Mouse (Mus musculus) intestine, embryonic 14.5 days (tissue): ENCODE measurements at regions not wholly inside any gene's neighbourhood (a gene's known extent, or its start where the extent isn't known, plus 50 kb on each side); places are given as distances from the start of the nearest gene placed in this dataset.

Source experiments
- ATAC-seq: fragments of 200-750 bp; cut with Nextera tagmentation; replicated peaks from 2 replicates; pipeline ENCODE4 v1.8.0; 2017; ENCODE audit warnings: low read depth, moderate number of reproducible peaks, moderate TSS enrichment, moderate library complexity; ENCODE audit not compliant: low FRiP score, low TSS enrichment
- DNase-seq: peaks from one replicate; pipeline ENCODE4 v3.0.0-alpha.2; 2018; ENCODE audit warnings: low spot score
- H3K27ac ChIP-seq: fragments of 300-500 bp; sonication (generic); 2 replicates; pipeline ENCODE4 v1.5.1; 2014; ENCODE audit warnings: low read depth, mild to moderate bottlenecking, control low read depth
- H3K27me3 ChIP-seq: fragments of 300-500 bp; sonication (generic); replicated peaks from 2 replicates; pipeline ENCODE4 v1.6.1; 2014; ENCODE audit warnings: low read length, control low read depth; ENCODE audit not compliant: control insufficient read depth, insufficient read depth
- H3K36me3 ChIP-seq: fragments of 300-500 bp; sonication (generic); 2 replicates; pipeline ENCODE4 v1.6.1; 2014; ENCODE audit warnings: low read length, control low read depth; ENCODE audit not compliant: control insufficient read depth, insufficient read depth
- H3K4me1 ChIP-seq: fragments of 300-500 bp; sonication (generic); replicated peaks from 2 replicates; pipeline ENCODE4 v1.6.1; 2014; ENCODE audit warnings: low read length, control low read depth, mixed read lengths; ENCODE audit not compliant: control insufficient read depth, insufficient read depth
- H3K4me2 ChIP-seq: fragments of 300-500 bp; sonication (generic); 2 replicates; pipeline ENCODE4 v1.6.1; 2014; ENCODE audit warnings: low read length
- H3K4me3 ChIP-seq: fragments of 300-500 bp; sonication (generic); 2 replicates; pipeline ENCODE4 v1.5.1; 2014; ENCODE audit warnings: low read depth, low read length, control low read depth, mixed read lengths
- H3K9ac ChIP-seq: fragments of 300-500 bp; sonication (generic); 2 replicates; pipeline ENCODE4 v1.6.1; 2014; ENCODE audit warnings: mild to moderate bottlenecking, low read length
- H3K9me3 ChIP-seq: fragments of 300-500 bp; sonication (generic); 2 replicates; pipeline ENCODE4 v1.6.1; 2016; ENCODE audit warnings: low read length, control low read depth; ENCODE audit not compliant: control insufficient read depth
- WGBS: fragments of 180-500 bp; shearing (Covaris S2); extraction: QIAGEN DNeasy Blood & Tissue Kit; methylation state at CpG from one replicate; pipeline ENCODE4 v1.1.7; 2014; 5-methylcytosine and 5-hydroxymethylcytosine counted together

DNA sequence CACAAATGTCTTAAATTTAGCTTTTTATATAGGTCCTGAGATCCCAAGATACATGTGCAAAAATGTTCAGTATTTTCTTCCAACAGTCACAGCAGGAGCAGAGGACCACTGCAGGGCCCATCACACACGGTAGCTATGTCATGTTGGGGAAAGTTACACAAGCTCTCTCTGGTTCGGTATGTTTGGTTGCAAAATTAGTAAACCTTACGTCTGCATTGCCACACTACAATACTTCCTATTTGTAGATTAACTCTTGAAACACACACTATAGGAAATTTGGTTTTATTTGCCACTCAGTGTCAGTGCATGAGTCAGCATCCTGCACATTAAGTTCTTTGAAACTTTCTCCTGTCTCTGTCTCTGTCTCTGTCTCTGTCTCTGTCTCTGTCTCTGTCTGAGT, 82.0 kb downstream of the Cth start:
- no peak overlapping the region for H3K4me3 ChIP-seq
- H3K4me1 ChIP-seq = no peaks in the 10 kb centered on the region; the same call in 1 of the 2 replicates
- H3K36me3 ChIP-seq = no peaks in the 10 kb centered on the region
- no peaks in the 10 kb centered on the region for H3K9me3 ChIP-seq
- no peak overlapping the region for H3K9ac ChIP-seq
- ATAC-seq (no peak), DNase-seq (no peak)
- H3K4me2 ChIP-seq = no peak overlapping the region
- H3K27ac ChIP-seq = no peak overlapping the region
- 83% methylated on average over 3 of the region's 3 CpGs for WGBS
- no peaks in the 10 kb centered on the region for H3K27me3 ChIP-seq

DNA sequence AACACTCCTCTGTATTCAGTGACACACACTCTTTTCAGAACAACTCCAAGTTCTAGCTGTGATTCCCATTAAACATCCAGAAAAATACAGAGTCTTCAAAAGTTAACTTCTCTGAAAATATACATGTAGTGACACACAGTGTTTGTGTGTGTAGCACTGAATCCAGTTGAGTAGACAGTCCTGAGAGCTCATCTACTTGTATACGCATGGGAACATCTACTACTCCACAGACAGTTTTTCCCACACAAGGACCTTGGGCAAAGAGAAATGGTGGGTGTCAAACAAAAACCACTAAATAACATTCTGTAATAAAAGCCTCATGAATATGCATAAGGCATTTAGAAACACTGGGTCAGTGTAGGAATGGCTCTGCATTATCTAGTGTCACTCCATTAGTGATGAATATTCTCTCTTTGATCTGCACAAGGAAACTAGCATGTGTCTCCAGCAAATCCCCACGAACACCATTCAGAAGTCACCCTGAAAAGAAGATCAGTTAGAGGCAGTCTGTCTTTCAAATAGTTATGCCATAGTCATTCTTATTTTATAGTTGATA, 83.6 kb downstream of the Cth start:
- Histone ChIP-seq H3K9ac (no peak overlapping the region), H3K36me3 (no peaks in the 10 kb centered on the region), H3K4me3 (no peak overlapping the region), H3K27me3 (no peaks in the 10 kb centered on the region), H3K9me3 (no peaks in the 10 kb centered on the region), H3K4me1 (no peaks in the 10 kb centered on the region), H3K4me2 (no peak overlapping the region), H3K27ac (no peak overlapping the region)
- WGBS = 76% methylated on average over 2 of the region's 2 CpGs
- ATAC-seq = no peak
- no peak for DNase-seq

DNA sequence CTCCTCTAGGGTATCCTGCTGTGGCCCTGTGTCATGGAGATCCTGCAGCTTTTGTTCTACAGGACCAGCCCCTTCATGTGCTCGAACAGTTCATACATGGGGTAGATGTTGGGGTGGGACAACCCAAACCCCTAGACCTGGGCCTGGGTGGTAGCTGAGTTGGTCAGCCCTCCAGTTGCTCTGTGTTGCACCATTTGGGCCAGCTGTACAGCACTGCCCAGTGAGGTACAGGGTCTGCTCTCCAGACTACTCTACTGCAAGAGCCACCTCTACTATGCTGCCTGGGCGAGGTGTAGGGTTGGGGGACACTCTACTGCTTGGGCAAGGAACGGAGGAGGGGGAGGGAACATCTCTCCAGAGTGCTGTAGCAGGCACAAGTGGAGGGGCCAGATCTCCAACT, 120.6 kb downstream of the Cth start:
- DNase-seq = no peak
- Histone ChIP-seq H3K9ac (no peak overlapping the region), H3K36me3 (no peaks in the 10 kb centered on the region), H3K4me2 (no peak overlapping the region), H3K27ac (no peak overlapping the region), H3K4me3 (no peak overlapping the region), H3K27me3 (no peaks in the 10 kb centered on the region), H3K4me1 (no peaks in the 10 kb centered on the region), H3K9me3 (no peaks in the 10 kb centered on the region)
- no peak for ATAC-seq
- WGBS = 70% methylated on average over 3 of the region's 3 CpGs

DNA sequence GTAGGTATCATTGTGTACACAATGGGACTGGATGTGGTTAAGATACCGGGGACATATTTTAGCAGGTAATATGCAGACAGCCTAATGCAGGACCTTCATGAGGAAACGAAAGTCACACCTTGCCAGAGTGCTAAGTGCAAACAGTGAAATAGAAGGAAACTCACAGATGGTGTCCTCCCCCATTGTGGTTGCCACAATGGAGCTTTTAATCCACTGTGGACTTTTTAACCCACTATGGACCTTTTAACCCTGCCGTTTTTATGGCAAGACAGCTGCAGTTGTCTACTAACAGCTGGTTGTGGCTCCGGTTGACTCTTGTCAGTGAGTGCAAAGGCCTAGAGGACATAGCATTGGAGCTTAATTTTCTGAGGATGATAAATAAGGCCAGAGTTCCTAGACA, 121.5 kb downstream of the Cth start:
- ATAC-seq = no peak
- H3K4me3 ChIP-seq = no peak overlapping the region
- H3K9ac ChIP-seq = no peak overlapping the region
- H3K27me3 ChIP-seq = no peaks in the 10 kb centered on the region
- H3K4me1 ChIP-seq = no peaks in the 10 kb centered on the region
- no peak overlapping the region for H3K27ac ChIP-seq
- H3K4me2 ChIP-seq = no peak overlapping the region
- WGBS = 69% methylated on average over 4 of the region's 4 CpGs
- DNase-seq = no peak
- H3K36me3 ChIP-seq = no peaks in the 10 kb centered on the region
- no peaks in the 10 kb centered on the region for H3K9me3 ChIP-seq

- no peaks in the 10 kb centered on the region for H3K9me3 ChIP-seq
- no peak overlapping the region for H3K9ac ChIP-seq
- no peak overlapping the region for H3K4me3 ChIP-seq
- no peaks in the 10 kb centered on the region for H3K27me3 ChIP-seq
- no peaks in the 10 kb centered on the region for H3K4me1 ChIP-seq
- H3K36me3 ChIP-seq = no peaks in the 10 kb centered on the region
- ATAC-seq (no peak), DNase-seq (no peak)
- no peak overlapping the region for H3K27ac ChIP-seq
- 45% methylated on average over 4 of the region's 4 CpGs for WGBS
- no peak overlapping the region for H3K4me2 ChIP-seq
Observed at GRCm38 (mm10) chr3:157787559-157788256, 137.2 kb downstream of the Cth start.

GRCm38 (mm10) chr3:157781071-157781470, 143.8 kb downstream of the Cth start:
- ATAC-seq (no peak), DNase-seq (no peak)
- 43% methylated on average over 4 of the region's 4 CpGs for WGBS

GRCm38 (mm10) chr3:157777779-157778178, 147.1 kb downstream of the Cth start:
- no peak overlapping the region for H3K4me3 ChIP-seq
- WGBS = 74% methylated on average over 1 of the region's 1 CpGs
- no peaks in the 10 kb centered on the region for H3K27me3 ChIP-seq
- ATAC-seq = no peak
- DNase-seq = no peak
- no peaks in the 10 kb centered on the region for H3K36me3 ChIP-seq
- no peaks in the 10 kb centered on the region for H3K9me3 ChIP-seq
- no peak overlapping the region for H3K9ac ChIP-seq
- H3K27ac ChIP-seq = no peak overlapping the region
- no peaks in the 10 kb centered on the region for H3K4me1 ChIP-seq
- H3K4me2 ChIP-seq = no peak overlapping the region

More at GRCm38 (mm10) chr3:157781071-157781470, 143.8 kb downstream of the Cth start:
- no peak overlapping the region for H3K27ac ChIP-seq
- no peaks in the 10 kb centered on the region for H3K27me3 ChIP-seq
- H3K4me3 ChIP-seq = no peak overlapping the region
- H3K4me2 ChIP-seq = no peak overlapping the region
- H3K4me1 ChIP-seq = no peaks in the 10 kb centered on the region
- H3K36me3 ChIP-seq = no peaks in the 10 kb centered on the region
- no peaks in the 10 kb centered on the region for H3K9me3 ChIP-seq
- H3K9ac ChIP-seq = no peak overlapping the region

DNA sequence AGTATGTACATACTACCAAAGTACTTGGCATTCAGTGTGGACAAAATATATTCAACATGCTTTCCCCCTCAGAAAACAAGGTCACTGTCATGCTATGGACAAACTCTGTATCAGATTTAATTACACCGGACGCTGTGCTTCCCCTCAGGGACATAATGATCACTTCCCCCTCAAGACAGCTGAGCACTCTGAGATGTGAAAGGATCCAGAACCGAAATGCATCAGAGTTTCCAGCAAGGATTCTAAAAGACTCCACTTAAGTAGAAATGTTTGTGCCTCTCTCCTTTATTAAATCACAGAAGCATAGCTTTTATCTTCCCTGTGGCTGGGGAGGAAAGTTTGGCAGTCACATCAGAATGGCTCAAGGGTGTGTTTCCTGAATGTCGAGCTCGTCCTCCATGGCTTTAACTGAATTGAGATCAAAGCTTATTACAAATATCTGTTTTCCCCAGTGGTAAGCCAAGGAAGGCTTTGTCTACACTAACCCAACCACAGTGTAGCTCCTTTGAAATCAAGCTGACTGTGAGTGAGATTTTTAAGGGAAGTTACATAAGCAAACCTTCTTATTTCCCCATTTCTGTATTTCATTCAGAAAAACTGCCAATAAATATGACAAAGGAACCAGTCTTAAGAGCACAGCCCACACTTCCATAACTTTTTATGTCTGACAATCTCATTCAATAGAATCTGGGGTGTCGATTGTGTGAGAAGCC, 161.2 kb downstream of the Cth start:
- Histone ChIP-seq H3K27me3 (no peaks in the 10 kb centered on the region), H3K4me2 (no peak overlapping the region), H3K9me3 (no peaks in the 10 kb centered on the region), H3K4me3 (no peak overlapping the region), H3K4me1 (peaks cover 6% of the 10 kb centered on the region; the same call in 1 of the 2 replicates), H3K36me3 (no peaks in the 10 kb centered on the region), H3K9ac (no peak overlapping the region), H3K27ac (no peak overlapping the region)
- ATAC-seq = no peak
- DNase-seq = no peak
- WGBS = 15% methylated on average over 6 of the region's 6 CpGs
